Mouse (Mus musculus) right cerebral cortex, postnatal 25 days (tissue): ENCODE results near the gene Kcnq2.

ENCODE experiments used
- DNase-seq: peaks from one replicate; pipeline ENCODE4 v3.0.0; 2022

The Kcnq2 gene

GRCm38 (mm10) chr2:181038644-181039355 lies 96.3 kb downstream of the Kcnq2 start:
- peak; percentile 39 for DNase-seq

- DNase-seq = no peak
These were observed 98.5 kb downstream of the Kcnq2 start for GRCm38 (mm10) chr2:181036561-181036960.

GRCm38 (mm10) chr2:181035186-181035585 lies 99.9 kb downstream of the Kcnq2 start:
- no peak for DNase-seq

- no peak for DNase-seq
These were observed 101.8 kb downstream of the Kcnq2 start for GRCm38 (mm10) chr2:181033310-181033709.

GRCm38 (mm10) chr2:181032407-181032806 lies 102.7 kb downstream of the Kcnq2 start:
- DNase-seq = no peak

- no peak for DNase-seq
These were observed 103.6 kb downstream of the Kcnq2 start for GRCm38 (mm10) chr2:181031406-181031934.
